Mouse (Mus musculus) central nervous system, embryonic 11.5 days (tissue): ENCODE results near the gene Gm12790. TPM values are rescaled to one million over a fixed set of nuclear protein-coding genes. Genes with fewer than 3 reads are reported as not detected.

Experiments used
- polyA plus RNA-seq: library from polyadenylated mRNA; depleted of rRNA; stranded (reverse); fragments of >200 nt; gene quantifications from 2 replicates; pipeline ENCODE4 v1.2.3, GENCODE M21; 2012; rRNA removed

Gm12790 gene
- not detected in 2 replicates for polyA plus RNA-seq

DNA sequence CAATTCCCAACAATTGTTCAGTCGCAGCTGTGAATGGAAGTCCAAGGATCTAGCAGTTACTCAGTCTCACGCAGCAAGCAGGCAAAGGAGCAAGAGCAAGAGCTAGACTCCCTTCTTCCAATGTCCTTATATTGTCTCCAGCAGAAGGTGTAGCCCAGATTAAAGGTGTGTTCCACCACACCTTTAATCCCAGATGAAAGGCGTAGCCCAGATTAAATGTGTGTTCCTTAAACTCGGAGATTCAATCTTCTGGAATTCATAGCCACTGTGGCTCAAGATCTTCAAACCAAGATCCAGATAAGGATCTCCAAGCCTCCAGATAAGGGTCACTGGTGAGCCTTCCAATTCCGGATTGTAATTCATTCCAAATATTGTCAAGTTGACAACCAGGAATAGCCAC is at the start of gene Gm12790:
TSS of gene Gm12790 (minus strand) at position 101 of the 400 bp plus-strand sequence.

GRCm38 (mm10) chr4:101986326-101986725 is 5.5 kb upstream of the Gm12790 start, which contains the start of gene Gm12789:
TSS of gene Gm12789 (plus strand) at chr4:101986626.

DNA sequence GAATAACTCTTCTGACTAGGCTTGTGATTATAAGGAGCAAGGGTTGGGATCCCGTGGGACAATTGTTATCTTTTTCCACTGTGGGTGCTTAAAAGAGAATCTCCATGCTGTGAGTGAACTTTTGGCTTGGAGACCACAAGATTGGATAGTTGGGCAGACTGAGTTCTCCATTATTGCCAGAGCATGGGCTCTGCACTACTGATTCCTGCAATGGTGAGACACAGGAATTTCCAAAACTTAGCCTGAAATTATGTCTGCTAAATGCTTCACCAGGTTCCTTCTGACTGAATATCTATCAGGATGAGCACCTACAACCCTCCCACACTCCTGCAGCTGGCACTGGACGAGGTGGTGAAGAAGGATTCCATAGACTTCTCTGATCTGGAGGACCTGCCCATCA is 40.7 kb downstream of the Gm12790 start, which contains the start of gene Gm12794:
TSS of gene Gm12794 (plus strand) at position 301 of the 400 bp plus-strand sequence.

Other genes with a start within 250 kb of the Gm12790 start
- not detected in 2 replicates for gene B020004J07Rik, start 137.0 kb downstream of the Gm12790 start, polyA plus RNA-seq
- not detected in 2 replicates for gene C130073F10Rik, start 87.3 kb downstream of the Gm12790 start, polyA plus RNA-seq
- gene Gm12800, start 71.9 kb downstream of the Gm12790 start, polyA plus RNA-seq, result not detected in 2 replicates
- gene Gm12794, start 40.6 kb downstream of the Gm12790 start, polyA plus RNA-seq, result not detected in 2 replicates
- not detected in 2 replicates for gene Gm12789, start 5.6 kb upstream of the Gm12790 start, polyA plus RNA-seq
- 4.5 and 8.0 TPM in 2 replicates for gene Pde4b, start 106.5 kb upstream of the Gm12790 start, polyA plus RNA-seq